ENCODE assay signal across 1 mouse cellular context in the genomic region with DNA sequence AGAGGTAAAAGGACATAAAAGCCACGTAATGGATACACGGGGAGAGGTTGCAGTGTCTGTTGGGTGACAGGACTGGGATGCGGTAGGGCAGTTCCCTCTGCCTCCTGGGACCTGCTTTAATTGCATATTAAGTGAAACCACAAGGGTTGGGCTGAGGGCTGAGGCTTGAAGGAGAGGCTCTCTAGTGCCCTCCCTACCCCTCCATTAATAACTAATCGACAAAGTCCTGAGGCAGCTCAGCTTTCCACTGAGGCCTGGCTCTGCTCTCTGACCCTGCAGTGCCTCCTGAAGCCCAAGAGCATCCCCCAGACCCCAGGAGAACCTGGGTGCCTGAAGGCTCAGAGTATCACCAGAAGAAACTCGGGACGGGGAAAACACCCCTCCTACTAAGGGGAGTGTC.
TF ChIP-seq lines count a peak whose summit lies in the region.

No protein-coding gene starts in this region.

TF ChIP-seq in CH12.LX, 34 proteins besides CTCF, POLR2A, EP300 and RAD21 (continued from another document):
- no peak for TF ChIP-seq PAX5 (IDR thresholded peaks at IDR 0.05; ENCODE audit: low read length)
- no peak for TF ChIP-seq ELF1 (IDR thresholded peaks at IDR 0.05; ENCODE audit: low read depth, low read length)
- no peak for TF ChIP-seq USF1 (IDR thresholded peaks at IDR 0.05; ENCODE audit: low read depth, low read length)
- TF ChIP-seq USF2 (conservative IDR thresholded peaks at IDR 0.05; ENCODE audit: low read depth, low read length): no peak
- TF ChIP-seq SIN3A (IDR thresholded peaks at IDR 0.05; ENCODE audit: low read length): no peak
- TF ChIP-seq MEF2A (IDR thresholded peaks at IDR 0.05; ENCODE audit: borderline replicate concordance, low read depth, low read length): no peak
- no peak for TF ChIP-seq KAT2A (IDR thresholded peaks at IDR 0.05; ENCODE audit: insufficient replicate concordance, low read length)
- no peak for TF ChIP-seq BHLHE40 (IDR thresholded peaks at IDR 0.05; ENCODE audit: low read depth, low read length)
- TF ChIP-seq NRF1 (IDR thresholded peaks at IDR 0.05; ENCODE audit: low read depth, low read length): no peak
- TF ChIP-seq HCFC1 (IDR thresholded peaks at IDR 0.05; ENCODE audit: low read depth, low read length): no peak
- no peak for TF ChIP-seq ZMIZ1 (IDR thresholded peaks at IDR 0.05; ENCODE audit: low read depth, low read length)
TF ChIP-seq in CH12.LX: peak in this region for 0.
